Mouse (Mus musculus) frontal cortex, adult (tissue): ENCODE results near the gene Lrrc20.

Source experiments
- ATAC-seq: cut with Nextera tagmentation; 2 replicates; pipeline ENCODE4 v1.9.2; 2017; ENCODE audit warnings: mild to moderate bottlenecking, moderate library complexity, mixed read lengths; ENCODE audit not compliant: low TSS enrichment

Gene Lrrc20

GRCm38 (mm10) chr10:61627938-61628250, 152.3 kb downstream of the Lrrc20 start:
- no peak for ATAC-seq
